Mouse (Mus musculus) forebrain, embryonic 10.5 days (tissue): ENCODE measurements around the gene Zbtb38. TPM values are rescaled to one million over a fixed set of nuclear protein-coding genes. Genes with fewer than 3 reads are reported as not detected.

Experiments
- DNase-seq: peaks from one replicate; pipeline ENCODE4 v3.0.0-alpha.2; 2017; ENCODE audit warnings: low spot score; ENCODE audit errors: extremely low spot score
- H3K27ac ChIP-seq: fragments of 300-500 bp; sonication (generic); 2 replicates; pipeline ENCODE4 v1.5.1; 2016; ENCODE audit warnings: mild to moderate bottlenecking
- H3K27me3 ChIP-seq: fragments of 300-500 bp; sonication (generic); 2 replicates; pipeline ENCODE4 v1.6.1; 2016; ENCODE audit warnings: mild to moderate bottlenecking; ENCODE audit not compliant: poor library complexity, severe bottlenecking
- H3K36me3 ChIP-seq: fragments of 300-500 bp; sonication (generic); replicated peaks from 2 replicates; pipeline ENCODE4 v1.6.1; 2016; ENCODE audit warnings: mild to moderate bottlenecking, moderate library complexity
- H3K4me1 ChIP-seq: fragments of 300-500 bp; sonication (generic); 2 replicates; pipeline ENCODE4 v1.6.1; 2016
- H3K4me3 ChIP-seq: fragments of 300-500 bp; sonication (generic); 2 replicates; pipeline ENCODE4 v1.5.1; 2016; ENCODE audit warnings: mild to moderate bottlenecking, moderate library complexity
- H3K9me3 ChIP-seq: fragments of 300-500 bp; sonication (generic); 2 replicates; pipeline ENCODE4 v1.6.1; 2016; ENCODE audit warnings: mild to moderate bottlenecking, moderate library complexity
- WGBS: fragments of 180-500 bp; shearing (Covaris S2); methylation state at CpG from one replicate; pipeline ENCODE4 v1.1.7; 2016; 5-methylcytosine and 5-hydroxymethylcytosine counted together
- polyA plus RNA-seq: library from polyadenylated mRNA; unstranded; fragments of >200 nt; fragmentation: Nextera tagmentation; extraction: Ambion mirVana; gene quantifications from 2 replicates; pipeline ENCODE4 v1.2.1, GENCODE M21; 2016

Zbtb38 gene
- polyA plus RNA-seq, 1 experiment from 2014 or later: 9.4 TPM

- H3K4me1 ChIP-seq: peaks cover 24% of the 10 kb centered on the region
- peaks cover 6% of the 10 kb centered on the region for H3K36me3 ChIP-seq
- no peaks in the 10 kb centered on the region for H3K27me3 ChIP-seq
- H3K27ac ChIP-seq: peak overlapping the region; percentile 60; the same call in 1 of the 2 replicates
- no peak overlapping the region for H3K4me3 ChIP-seq
- DNase-seq: no peak
- 86% methylated on average over 14 of the region's 14 CpGs for WGBS
- H3K9me3 ChIP-seq: no peaks in the 10 kb centered on the region
Observed at GRCm38 (mm10) chr9:96713472-96714390, 38.9 kb downstream of the Zbtb38 start.

DNA sequence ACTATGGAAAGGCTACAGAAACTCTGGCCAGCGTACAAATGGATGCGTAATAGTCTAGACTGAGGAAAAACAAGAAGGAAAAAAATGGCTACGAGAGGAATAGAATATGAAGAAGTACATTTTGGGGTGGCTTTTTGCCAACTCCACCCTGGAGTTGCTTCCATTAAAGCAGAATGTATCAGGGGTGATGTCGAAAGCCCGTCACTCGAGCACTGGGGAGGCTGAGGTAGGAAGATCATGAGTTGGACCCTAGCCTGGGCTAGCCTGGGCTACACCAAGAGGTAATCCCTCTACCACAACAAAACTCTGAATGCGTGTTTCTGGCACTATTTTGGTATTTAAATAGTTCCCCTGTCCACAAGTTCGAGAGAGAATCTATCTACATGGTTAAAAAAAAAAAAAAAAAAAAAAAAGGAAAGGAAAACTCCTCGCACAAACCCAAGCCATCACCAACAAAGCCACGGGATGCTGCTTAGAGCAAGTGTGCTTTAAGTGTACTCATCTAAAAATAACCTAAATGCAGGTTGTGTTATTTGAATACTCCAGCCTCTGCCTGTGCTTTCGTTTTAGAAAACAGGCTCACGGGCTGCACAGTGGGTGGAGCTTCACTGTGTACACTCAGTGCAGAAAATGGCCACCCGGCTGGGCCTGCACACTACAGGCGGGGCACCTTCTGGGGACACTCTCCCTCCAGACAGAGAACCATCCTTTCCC is 39.7 kb downstream of the Zbtb38 start:
- Histone ChIP-seq H3K27me3 (no peaks in the 10 kb centered on the region), H3K36me3 (peaks cover 6% of the 10 kb centered on the region), H3K9me3 (no peaks in the 10 kb centered on the region)

DNA sequence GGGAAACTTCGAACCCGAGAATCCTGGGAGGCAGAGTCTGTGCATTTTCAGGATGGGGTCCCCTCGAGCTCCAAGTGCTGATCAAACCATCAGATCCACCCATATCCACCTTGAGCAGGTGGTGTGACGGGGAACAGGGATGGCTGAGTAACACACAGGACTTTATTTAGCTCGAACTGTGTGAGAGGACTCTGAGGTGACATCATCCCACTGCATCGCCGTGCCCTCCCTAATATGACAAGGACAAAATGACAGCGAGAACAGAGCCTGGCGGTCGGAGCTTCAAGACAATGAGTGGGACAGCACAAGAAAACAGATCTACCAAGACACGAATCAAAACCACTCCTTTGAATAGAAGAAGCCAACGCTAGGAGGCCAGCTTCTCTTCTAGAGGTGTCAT is 40.6 kb downstream of the Zbtb38 start:
- Histone ChIP-seq H3K4me3 (no peak overlapping the region), H3K27ac (no peak overlapping the region), H3K36me3 (peaks cover 3% of the 10 kb centered on the region), H3K4me1 (peaks cover 25% of the 10 kb centered on the region), H3K9me3 (no peaks in the 10 kb centered on the region), H3K27me3 (no peaks in the 10 kb centered on the region)
- no peak for DNase-seq
- 90% methylated on average over 12 of the region's 12 CpGs for WGBS

More for the DNA sequence above, 39.7 kb downstream of the Zbtb38 start:
- Histone ChIP-seq H3K4me3 (no peak overlapping the region), H3K27ac (no peak overlapping the region), H3K4me1 (peaks cover 24% of the 10 kb centered on the region)
- DNase-seq: no peak
- WGBS: 91% methylated on average over 14 of the region's 14 CpGs

GRCm38 (mm10) chr9:96710241-96710946 is 42.2 kb downstream of the Zbtb38 start:
- DNase-seq: no peak
- Histone ChIP-seq H3K27me3 (no peaks in the 10 kb centered on the region), H3K4me3 (no peak overlapping the region), H3K4me1 (peaks cover 31% of the 10 kb centered on the region), H3K27ac (no peak overlapping the region), H3K9me3 (no peaks in the 10 kb centered on the region), H3K36me3 (peaks cover 3% of the 10 kb centered on the region)
- WGBS: 93% methylated on average over 15 of the region's 15 CpGs

GRCm38 (mm10) chr9:96708905-96709304 is 43.7 kb downstream of the Zbtb38 start:
- 96% methylated on average over 9 of the region's 9 CpGs for WGBS
- peaks cover 19% of the 10 kb centered on the region for H3K4me1 ChIP-seq
- DNase-seq: no peak
- peaks cover 3% of the 10 kb centered on the region for H3K36me3 ChIP-seq
- no peaks in the 10 kb centered on the region for H3K27me3 ChIP-seq
- no peak overlapping the region for H3K4me3 ChIP-seq
- H3K27ac ChIP-seq: no peak overlapping the region
- no peaks in the 10 kb centered on the region for H3K9me3 ChIP-seq

DNA sequence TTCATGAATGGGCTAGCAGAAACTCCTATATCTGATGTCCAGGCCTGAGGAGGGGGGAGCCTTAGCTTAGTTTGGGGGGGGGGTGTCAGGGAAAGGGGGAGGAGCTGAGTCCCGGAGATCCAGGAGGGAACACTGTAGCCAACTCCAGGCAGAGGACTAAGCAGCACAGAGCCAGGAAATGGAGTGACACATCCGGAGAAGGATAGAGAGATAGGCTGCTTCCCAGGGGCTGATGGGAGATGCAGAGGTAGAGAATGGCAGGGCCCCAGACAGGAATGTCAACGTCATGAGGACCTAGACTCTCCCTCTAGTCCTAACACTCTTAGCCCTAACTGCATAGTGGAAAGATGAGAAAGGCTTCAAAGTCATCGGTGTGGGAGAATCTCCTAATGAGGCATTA is 44.7 kb downstream of the Zbtb38 start:
- WGBS: 90% methylated on average over 4 of the region's 4 CpGs
- Histone ChIP-seq H3K4me1 (peaks cover 17% of the 10 kb centered on the region), H3K9me3 (no peaks in the 10 kb centered on the region), H3K4me3 (no peak overlapping the region), H3K27ac (no peak overlapping the region), H3K36me3 (peaks cover 3% of the 10 kb centered on the region), H3K27me3 (no peaks in the 10 kb centered on the region)
- DNase-seq: no peak

GRCm38 (mm10) chr9:96705576-96706285 is 46.9 kb downstream of the Zbtb38 start:
- Histone ChIP-seq H3K27me3 (no peaks in the 10 kb centered on the region), H3K9me3 (no peaks in the 10 kb centered on the region), H3K27ac (peak overlapping the region; percentile 75), H3K36me3 (peaks cover 3% of the 10 kb centered on the region; the same call in 1 of the 2 replicates), H3K4me1 (peaks cover 17% of the 10 kb centered on the region), H3K4me3 (no peak overlapping the region)
- 56% methylated on average over 11 of the region's 11 CpGs for WGBS
- peak; percentile 47 for DNase-seq

DNA sequence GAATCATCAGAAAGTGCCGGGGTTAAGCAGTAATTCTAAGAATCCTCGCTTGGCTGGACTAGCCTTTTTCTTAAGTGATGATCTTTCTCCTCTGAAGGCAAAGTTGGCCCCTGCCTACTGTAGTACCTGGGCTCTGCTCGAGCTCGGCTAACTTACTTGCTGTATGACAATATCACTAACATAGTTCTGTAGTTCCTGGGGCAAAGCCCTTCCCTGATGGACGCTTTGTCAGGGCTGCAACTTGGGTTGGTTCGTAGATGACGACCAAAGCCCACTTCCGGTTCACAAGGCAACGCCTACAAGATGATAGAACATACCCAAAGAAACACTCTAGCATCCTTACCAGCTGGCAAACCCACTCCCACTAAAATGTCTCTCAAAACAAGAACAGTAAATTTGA is 47.7 kb downstream of the Zbtb38 start:
- H3K4me3 ChIP-seq: no peak overlapping the region
- H3K9me3 ChIP-seq: no peaks in the 10 kb centered on the region; the same call in 1 of the 2 replicates
- DNase-seq: no peak
- peaks cover 6% of the 10 kb centered on the region for H3K36me3 ChIP-seq
- WGBS: 93% methylated on average over 9 of the region's 9 CpGs
- no peaks in the 10 kb centered on the region for H3K27me3 ChIP-seq
- H3K27ac ChIP-seq: peak overlapping the region; percentile 75; the same call in 1 of the 2 replicates
- peaks cover 17% of the 10 kb centered on the region for H3K4me1 ChIP-seq

- WGBS: 93% methylated on average over 10 of the region's 10 CpGs
- no peak overlapping the region for H3K27ac ChIP-seq
- no peak overlapping the region for H3K4me3 ChIP-seq
- no peaks in the 10 kb centered on the region for H3K27me3 ChIP-seq
- peaks cover 20% of the 10 kb centered on the region for H3K36me3 ChIP-seq
- H3K9me3 ChIP-seq: peaks cover 10% of the 10 kb centered on the region; the same call in 1 of the 2 replicates
- H3K4me1 ChIP-seq: peaks cover 14% of the 10 kb centered on the region
- DNase-seq: no peak
Observed at GRCm38 (mm10) chr9:96701891-96702290, 50.7 kb downstream of the Zbtb38 start.

DNA sequence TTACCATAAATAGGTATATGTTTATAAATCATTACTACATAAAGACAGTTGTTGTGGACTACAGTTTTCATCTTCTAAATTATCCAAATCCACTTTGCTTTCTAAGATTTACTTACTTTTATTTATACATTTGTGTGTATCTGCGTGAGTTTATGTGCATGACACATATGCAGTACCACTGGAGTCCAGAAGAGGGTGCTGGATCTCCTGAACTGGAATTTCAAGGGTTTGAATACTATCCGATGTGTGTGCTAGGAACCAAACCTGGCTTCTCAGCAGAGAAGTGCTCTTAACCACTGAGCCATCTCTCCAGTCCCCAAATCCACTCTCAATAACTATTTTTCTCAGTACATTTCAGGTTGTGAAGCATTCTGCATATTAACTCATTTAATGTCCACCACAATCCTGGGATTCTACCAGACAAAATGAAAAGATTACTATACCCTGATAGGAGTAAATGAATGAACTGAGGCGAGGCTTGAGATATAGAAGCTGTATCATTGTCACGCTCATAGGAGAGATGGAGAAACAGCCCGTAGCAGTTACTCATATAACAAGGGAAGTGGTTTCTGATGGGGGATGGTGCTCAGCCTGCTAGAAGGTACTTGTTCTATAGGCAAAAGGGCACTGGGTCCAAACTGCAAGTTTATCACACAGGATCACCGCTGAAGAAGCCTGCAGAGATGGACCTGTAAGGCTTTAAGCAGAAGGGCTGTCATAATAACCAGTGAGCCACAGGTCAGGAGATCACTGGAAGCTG is 53.2 kb downstream of the Zbtb38 start:
- WGBS: 96% methylated on average over 6 of the region's 6 CpGs

GRCm38 (mm10) chr9:96696788-96697492 is 55.7 kb downstream of the Zbtb38 start:
- 90% methylated on average over 14 of the region's 14 CpGs for WGBS
- DNase-seq: no peak

More for the DNA sequence above, 53.2 kb downstream of the Zbtb38 start:
- Histone ChIP-seq H3K27me3 (no peaks in the 10 kb centered on the region), H3K9me3 (peaks cover 10% of the 10 kb centered on the region; the same call in 1 of the 2 replicates), H3K4me1 (no peaks in the 10 kb centered on the region), H3K27ac (no peak overlapping the region), H3K4me3 (no peak overlapping the region), H3K36me3 (peaks cover 20% of the 10 kb centered on the region)
- no peak for DNase-seq

More at GRCm38 (mm10) chr9:96696788-96697492, 55.7 kb downstream of the Zbtb38 start:
- Histone ChIP-seq H3K9me3 (peaks cover 10% of the 10 kb centered on the region; the same call in 1 of the 2 replicates), H3K27ac (no peak overlapping the region), H3K36me3 (peaks cover 17% of the 10 kb centered on the region), H3K27me3 (no peaks in the 10 kb centered on the region), H3K4me1 (no peaks in the 10 kb centered on the region), H3K4me3 (no peak overlapping the region)
